Mouse (Mus musculus) hindbrain, embryonic 11.5 days (tissue): Measurements from ENCODE around the gene Vangl1. TPM values are rescaled to one million over a fixed set of nuclear protein-coding genes. Genes with fewer than 3 reads are reported as not detected.

Experiments used
- ATAC-seq: fragments of 200-750 bp; cut with Nextera tagmentation; 2 replicates; pipeline ENCODE4 v1.8.0; 2017; ENCODE audit warnings: mild to moderate bottlenecking, moderate TSS enrichment, moderate library complexity; ENCODE audit not compliant: low FRiP score
- DNase-seq: peaks from one replicate; pipeline ENCODE4 v3.0.0-alpha.2; 2015; ENCODE audit warnings: low spot score
- H3K27ac ChIP-seq: fragments of 300-500 bp; sonication (generic); 2 replicates; pipeline ENCODE4 v1.5.1; 2014; ENCODE audit warnings: mild to moderate bottlenecking, low read depth, low read length
- H3K27me3 ChIP-seq: fragments of 300-500 bp; sonication (generic); 2 replicates; pipeline ENCODE4 v1.6.1; 2014; ENCODE audit warnings: mild to moderate bottlenecking, low read length, moderate library complexity, mixed read lengths; ENCODE audit not compliant: control insufficient read depth, insufficient read depth
- H3K36me3 ChIP-seq: fragments of 300-500 bp; sonication (generic); 2 replicates; pipeline ENCODE4 v1.6.1; 2014; ENCODE audit warnings: mild to moderate bottlenecking, low read length, moderate library complexity, mixed read lengths; ENCODE audit not compliant: control insufficient read depth, insufficient read depth
- H3K4me1 ChIP-seq: fragments of 300-500 bp; sonication (generic); replicated peaks from 2 replicates; pipeline ENCODE4 v1.6.1; 2014; ENCODE audit warnings: low read length, mixed read lengths; ENCODE audit not compliant: control insufficient read depth, insufficient read depth
- H3K4me2 ChIP-seq: fragments of 300-500 bp; sonication (generic); replicated peaks from 2 replicates; pipeline ENCODE4 v1.6.1; 2014; ENCODE audit warnings: mild to moderate bottlenecking, low read depth, low read length
- H3K4me3 ChIP-seq: fragments of 300-500 bp; sonication (generic); 2 replicates; pipeline ENCODE4 v1.5.1; 2014; ENCODE audit warnings: low read depth, low read length
- H3K9ac ChIP-seq: fragments of 300-500 bp; sonication (generic); 2 replicates; pipeline ENCODE4 v1.6.1; 2014; ENCODE audit warnings: low read depth, low read length
- H3K9me3 ChIP-seq: fragments of 300-500 bp; sonication (generic); 2 replicates; pipeline ENCODE4 v1.6.1; 2016; ENCODE audit warnings: low read length; ENCODE audit not compliant: control insufficient read depth
- WGBS: fragments of 180-500 bp; shearing (Covaris S2); extraction: QIAGEN DNeasy Blood & Tissue Kit; methylation state at CpG from one replicate; pipeline ENCODE4 v1.1.7; 2014; 5-methylcytosine and 5-hydroxymethylcytosine counted together
- polyA plus RNA-seq: library from polyadenylated mRNA; unstranded; fragments of >200 nt; fragmentation: Nextera tagmentation; extraction: Ambion mirVana; gene quantifications from 2 replicates; pipeline ENCODE4 v1.2.1, GENCODE M21; 2014

Gene Vangl1
- polyA plus RNA-seq, 1 experiment from 2014 or later, result 12.3 TPM

GRCm38 (mm10) chr3:102140606-102141005 is 63.9 kb downstream of the Vangl1 start:
- DNase-seq (no peak), ATAC-seq (no peak)
- H3K4me1 ChIP-seq, result peaks cover 2% of the 10 kb centered on the region; the same call in 1 of the 2 replicates
- H3K4me2 ChIP-seq, result no peak overlapping the region
- 86% methylated on average over 6 of the region's 6 CpGs for WGBS
- H3K27ac ChIP-seq, result no peak overlapping the region
- no peaks in the 10 kb centered on the region for H3K9me3 ChIP-seq
- no peak overlapping the region for H3K9ac ChIP-seq
- no peaks in the 10 kb centered on the region for H3K27me3 ChIP-seq
- H3K36me3 ChIP-seq, result no peaks in the 10 kb centered on the region
- no peak overlapping the region for H3K4me3 ChIP-seq

- no peaks in the 10 kb centered on the region for H3K27me3 ChIP-seq
- no peak for ATAC-seq
- 76% methylated on average over 6 of the region's 6 CpGs for WGBS
- no peak for DNase-seq
- H3K9ac ChIP-seq, result no peak overlapping the region
- no peaks in the 10 kb centered on the region for H3K9me3 ChIP-seq
- H3K4me2 ChIP-seq, result no peak overlapping the region
- no peak overlapping the region for H3K27ac ChIP-seq
- H3K4me3 ChIP-seq, result no peak overlapping the region
- H3K4me1 ChIP-seq, result peaks cover 2% of the 10 kb centered on the region; the same call in 1 of the 2 replicates
- H3K36me3 ChIP-seq, result no peaks in the 10 kb centered on the region
These were observed 65.6 kb downstream of the Vangl1 start for GRCm38 (mm10) chr3:102138899-102139298.

- no peaks in the 10 kb centered on the region for H3K9me3 ChIP-seq
- H3K9ac ChIP-seq, result no peak overlapping the region
- H3K4me1 ChIP-seq, result peaks cover 2% of the 10 kb centered on the region; the same call in 1 of the 2 replicates
- no peak for DNase-seq
- no peak overlapping the region for H3K4me2 ChIP-seq
- no peak overlapping the region for H3K27ac ChIP-seq
- no peaks in the 10 kb centered on the region for H3K27me3 ChIP-seq
- H3K36me3 ChIP-seq, result no peaks in the 10 kb centered on the region
- 84% methylated on average over 10 of the region's 10 CpGs for WGBS
- no peak overlapping the region for H3K4me3 ChIP-seq
- ATAC-seq, result no peak
These were observed 67.3 kb downstream of the Vangl1 start for GRCm38 (mm10) chr3:102137158-102137557.

- H3K9ac ChIP-seq, result no peak overlapping the region
These were observed 68.9 kb downstream of the Vangl1 start for GRCm38 (mm10) chr3:102135389-102136113.

GRCm38 (mm10) chr3:102131627-102132324 is 72.7 kb downstream of the Vangl1 start:
- H3K27me3 ChIP-seq, result no peaks in the 10 kb centered on the region
- H3K4me3 ChIP-seq, result no peak overlapping the region
- no peaks in the 10 kb centered on the region for H3K9me3 ChIP-seq
- WGBS, result 90% methylated on average over 9 of the region's 9 CpGs
- no peak overlapping the region for H3K4me2 ChIP-seq
- no peaks in the 10 kb centered on the region for H3K36me3 ChIP-seq
- no peak for DNase-seq
- 0 out of 2 replicates have a peak overlapping the region, but pooled peaks have one; percentile 36 for H3K27ac ChIP-seq
- H3K4me1 ChIP-seq, result no peaks in the 10 kb centered on the region; the same call in 1 of the 2 replicates
- no peak overlapping the region for H3K9ac ChIP-seq
- peak; percentile 71; the same call in 1 of the 2 replicates for ATAC-seq

More at GRCm38 (mm10) chr3:102135389-102136113, 68.9 kb downstream of the Vangl1 start:
- Histone ChIP-seq H3K27ac (no peak overlapping the region), H3K4me2 (no peak overlapping the region), H3K4me3 (no peak overlapping the region), H3K9me3 (no peaks in the 10 kb centered on the region), H3K27me3 (no peaks in the 10 kb centered on the region), H3K36me3 (no peaks in the 10 kb centered on the region), H3K4me1 (peaks cover 2% of the 10 kb centered on the region; the same call in 1 of the 2 replicates)
- ATAC-seq (no peak), DNase-seq (no peak)
- WGBS, result 16% methylated on average over 10 of the region's 10 CpGs

- H3K4me2 ChIP-seq, result no peak overlapping the region
- 71% methylated on average over 6 of the region's 6 CpGs for WGBS
- H3K27ac ChIP-seq, result no peak overlapping the region
- H3K4me3 ChIP-seq, result no peak overlapping the region
- H3K4me1 ChIP-seq, result no peaks in the 10 kb centered on the region; the same call in 1 of the 2 replicates
- no peak for DNase-seq
- no peaks in the 10 kb centered on the region for H3K27me3 ChIP-seq
- no peak overlapping the region for H3K9ac ChIP-seq
- no peaks in the 10 kb centered on the region for H3K9me3 ChIP-seq
- no peaks in the 10 kb centered on the region for H3K36me3 ChIP-seq
- no peak for ATAC-seq
These were observed 74.0 kb downstream of the Vangl1 start for GRCm38 (mm10) chr3:102130478-102130877.

- H3K27me3 ChIP-seq, result no peaks in the 10 kb centered on the region
- H3K9me3 ChIP-seq, result no peaks in the 10 kb centered on the region
- no peak for DNase-seq
- 90% methylated on average over 2 of the region's 2 CpGs for WGBS
- no peak overlapping the region for H3K4me3 ChIP-seq
- H3K4me2 ChIP-seq, result no peak overlapping the region
- H3K9ac ChIP-seq, result no peak overlapping the region
- H3K4me1 ChIP-seq, result no peaks in the 10 kb centered on the region
- ATAC-seq, result no peak
- H3K27ac ChIP-seq, result no peak overlapping the region
- no peaks in the 10 kb centered on the region for H3K36me3 ChIP-seq
These were observed 76.3 kb downstream of the Vangl1 start for GRCm38 (mm10) chr3:102128242-102128641.

- Histone ChIP-seq H3K27ac (no peak overlapping the region), H3K4me2 (no peak overlapping the region), H3K4me3 (no peak overlapping the region), H3K9me3 (no peaks in the 10 kb centered on the region), H3K9ac (no peak overlapping the region), H3K4me1 (no peaks in the 10 kb centered on the region), H3K36me3 (no peaks in the 10 kb centered on the region), H3K27me3 (no peaks in the 10 kb centered on the region)
- no peak for DNase-seq
- ATAC-seq, result no peak
- WGBS, result 70% methylated on average over 2 of the region's 2 CpGs
These were observed 77.4 kb downstream of the Vangl1 start for GRCm38 (mm10) chr3:102127114-102127513.
